Mouse (Mus musculus) fibroblast of lung, adult 2 months (primary cell): ENCODE data around the gene Inava.

Source experiments
- DNase-seq: peaks from one replicate; pipeline ENCODE4 v3.0.0-alpha.2; 2011; ENCODE audit warnings: low read depth

The Inava gene

DNA sequence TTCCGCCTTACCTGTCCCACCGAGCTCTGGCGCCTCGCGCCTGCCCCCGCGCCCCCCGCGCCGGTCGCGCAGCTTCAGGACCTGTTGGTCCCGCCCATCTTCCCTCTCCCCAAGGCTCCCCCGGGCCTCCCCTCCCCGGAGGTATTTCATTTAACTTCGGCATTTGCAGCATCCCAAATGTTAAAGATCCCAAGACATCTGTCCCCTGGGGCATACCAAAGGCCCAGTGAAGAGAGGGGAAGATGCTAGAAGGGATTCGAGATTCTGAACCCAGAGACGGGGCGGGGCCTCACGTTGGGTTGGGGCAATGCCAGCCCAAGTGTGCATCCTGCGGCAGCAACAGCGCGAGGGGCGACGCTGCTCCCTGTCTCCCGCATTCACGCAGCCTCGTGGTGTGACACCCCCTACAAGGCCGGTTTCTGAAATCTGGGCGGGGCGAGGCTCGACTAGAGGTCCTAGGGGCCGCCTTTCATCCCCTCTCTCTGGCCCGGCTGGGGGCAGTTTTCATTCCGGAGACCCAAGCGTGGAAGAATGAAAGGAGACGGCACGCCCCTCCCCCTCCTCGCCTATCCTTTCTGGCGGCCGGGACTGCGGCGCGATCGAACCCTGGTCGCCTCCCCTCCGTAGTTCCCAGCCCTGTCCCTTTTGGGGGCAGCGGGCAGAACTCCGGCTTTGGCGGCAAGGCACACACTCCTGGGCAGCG is at the start of gene Inava:
Gene Inava, minus strand, starts transcription at position 373 of the 703 bp plus-strand sequence.
- peak; percentile 12 for DNase-seq

GRCm38 (mm10) chr1:136277366-136277765 is 43.3 kb upstream of the Inava start:
- DNase-seq: no peak

DNA sequence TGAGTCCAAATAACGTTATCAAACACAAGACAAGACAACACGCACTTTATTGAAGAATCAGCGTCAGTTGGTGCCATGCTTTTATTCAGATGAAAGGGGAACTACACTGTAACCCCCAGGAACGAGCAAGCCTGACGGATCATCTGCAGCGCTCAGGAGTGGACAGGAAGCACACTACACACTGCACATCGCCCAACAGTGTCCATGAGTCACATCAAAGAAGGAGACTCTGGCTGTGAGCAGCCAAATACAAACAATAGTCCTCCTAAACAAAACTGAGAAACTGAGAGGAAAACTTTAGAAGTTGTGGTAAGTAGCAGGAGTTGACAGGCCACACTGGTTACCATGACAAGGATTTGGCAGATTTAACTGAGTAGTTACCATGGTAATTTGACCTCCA is 34.2 kb upstream of the Inava start:
- no peak for DNase-seq

DNA sequence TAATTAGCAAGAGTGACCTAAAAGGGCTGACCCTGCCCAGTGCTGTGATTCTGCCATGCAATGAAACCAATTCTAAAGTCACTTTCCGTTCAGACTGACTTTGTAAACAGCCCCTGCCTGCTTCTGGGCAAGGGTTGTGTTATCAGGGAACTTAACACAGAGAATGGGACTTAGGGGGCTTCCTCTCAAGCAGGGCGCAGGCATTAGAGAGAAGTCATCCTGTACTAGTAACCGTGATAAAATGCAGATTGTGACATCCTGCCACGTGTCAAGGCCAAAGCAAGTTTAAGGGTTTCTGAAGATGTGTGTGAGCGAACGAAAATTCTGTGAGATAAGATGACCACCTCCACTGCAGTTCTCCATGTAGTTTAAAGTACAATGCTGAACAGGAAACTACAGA is 32.1 kb upstream of the Inava start:
- DNase-seq: no peak

GRCm38 (mm10) chr1:136263355-136263754 is 29.3 kb upstream of the Inava start:
- DNase-seq: no peak

DNA sequence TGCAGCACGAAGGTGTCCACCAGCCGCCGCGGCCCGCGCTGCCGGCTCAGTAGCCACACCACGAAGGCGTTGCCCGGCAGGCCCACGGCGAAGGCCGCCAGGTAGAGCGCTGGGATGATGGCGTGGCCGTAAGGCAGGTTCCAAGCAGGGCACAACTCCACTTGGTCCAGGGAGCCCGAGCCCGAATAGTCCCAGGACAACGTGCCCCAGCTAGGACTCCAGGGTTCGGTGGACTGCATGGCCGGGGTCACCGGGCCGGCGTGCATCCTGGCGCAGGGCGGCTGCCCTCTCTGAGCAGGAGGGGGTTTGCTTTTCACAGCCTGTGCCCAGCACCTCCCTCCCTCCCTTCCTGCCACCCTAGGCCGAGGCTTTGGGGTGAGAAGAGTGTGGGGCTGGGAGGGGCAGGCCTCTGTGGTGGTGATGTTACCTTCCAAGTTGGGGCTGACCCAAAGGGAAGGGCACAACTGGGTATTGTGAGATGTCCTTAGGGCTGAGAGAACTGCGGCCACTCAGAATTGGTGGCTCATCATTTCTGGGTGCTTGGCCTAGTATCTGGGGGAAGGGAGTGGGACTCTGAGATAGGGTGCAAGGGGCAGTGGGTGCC is 26.7 kb upstream of the Inava start, which contains the start of gene Gpr25:
Gene Gpr25, minus strand, starts transcription at position 239 of the 604 bp plus-strand sequence.
- no peak for DNase-seq

- peak; percentile 19 for DNase-seq
Observed at GRCm38 (mm10) chr1:136259893-136260634, 26.0 kb upstream of the Inava start.

- no peak for DNase-seq
Observed at GRCm38 (mm10) chr1:136259543-136259892, 25.5 kb upstream of the Inava start.

DNA sequence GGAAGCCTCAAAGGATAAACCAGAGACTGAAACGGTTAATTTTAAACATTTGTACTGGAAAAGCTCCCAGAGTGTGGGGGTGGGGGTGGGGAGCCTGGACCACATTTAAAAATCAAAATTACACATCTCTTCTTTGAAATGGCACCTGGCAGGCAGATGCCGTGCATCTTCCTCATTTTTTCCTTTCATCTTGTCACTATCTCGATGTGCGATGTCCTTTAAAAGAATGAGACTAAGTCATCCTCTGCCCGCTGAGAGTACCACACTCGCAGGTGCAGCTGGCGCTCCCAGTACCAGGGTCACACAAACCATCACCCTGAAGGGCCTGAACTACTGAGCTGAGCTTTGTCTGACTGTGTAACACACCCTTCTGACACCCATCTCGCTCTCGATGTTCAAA is 24.4 kb upstream of the Inava start:
- DNase-seq: no peak

DNA sequence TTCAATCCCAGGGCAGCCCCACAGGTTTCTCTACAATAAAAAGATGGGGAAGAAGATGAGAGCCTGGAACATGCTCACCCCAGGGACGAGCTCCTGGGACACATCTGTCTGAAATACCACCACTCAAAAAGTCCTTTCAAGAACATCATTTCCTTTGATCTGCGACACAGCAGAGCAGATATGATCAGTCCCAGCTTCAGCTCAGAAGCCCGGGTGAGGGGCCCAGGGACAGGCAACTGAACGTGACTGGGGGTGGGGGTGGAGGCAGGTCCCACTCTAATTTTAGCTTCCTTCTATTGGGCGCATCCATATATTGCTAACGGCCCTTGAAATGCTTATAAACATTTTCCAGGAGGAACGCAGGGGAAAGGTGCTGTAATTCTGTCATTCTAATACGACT is 21.6 kb upstream of the Inava start:
- DNase-seq: no peak

DNA sequence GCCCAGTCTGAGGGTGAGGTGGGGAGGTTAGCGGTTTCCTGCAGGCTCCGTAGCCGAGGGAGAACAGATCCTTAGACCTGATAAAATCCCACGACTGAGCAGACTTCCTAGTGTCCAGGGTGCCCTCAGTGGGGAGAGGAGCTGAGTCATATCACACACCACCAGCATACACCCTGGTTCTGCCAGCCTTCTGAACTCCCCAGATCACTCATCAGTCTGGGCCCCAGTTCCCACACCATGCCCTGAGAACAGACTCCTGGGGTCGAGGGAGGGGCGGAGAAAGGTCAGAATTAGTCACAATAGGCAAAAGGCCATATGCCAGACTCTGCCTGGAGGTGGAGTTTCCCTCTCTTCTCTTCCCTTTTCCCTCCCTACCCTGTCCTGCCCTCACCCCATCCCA is 21.1 kb upstream of the Inava start:
- peak; percentile 69 for DNase-seq

- no peak for DNase-seq
Observed at GRCm38 (mm10) chr1:136254503-136255065, 20.5 kb upstream of the Inava start.

GRCm38 (mm10) chr1:136253472-136253871 is 19.4 kb upstream of the Inava start:
- DNase-seq: no peak

- DNase-seq: no peak
Observed at GRCm38 (mm10) chr1:136249662-136250061, 15.6 kb upstream of the Inava start.

- no peak for DNase-seq
Observed at GRCm38 (mm10) chr1:136247393-136247792, 13.3 kb upstream of the Inava start.

- no peak for DNase-seq
Observed at GRCm38 (mm10) chr1:136244469-136244868, 10.4 kb upstream of the Inava start.

DNA sequence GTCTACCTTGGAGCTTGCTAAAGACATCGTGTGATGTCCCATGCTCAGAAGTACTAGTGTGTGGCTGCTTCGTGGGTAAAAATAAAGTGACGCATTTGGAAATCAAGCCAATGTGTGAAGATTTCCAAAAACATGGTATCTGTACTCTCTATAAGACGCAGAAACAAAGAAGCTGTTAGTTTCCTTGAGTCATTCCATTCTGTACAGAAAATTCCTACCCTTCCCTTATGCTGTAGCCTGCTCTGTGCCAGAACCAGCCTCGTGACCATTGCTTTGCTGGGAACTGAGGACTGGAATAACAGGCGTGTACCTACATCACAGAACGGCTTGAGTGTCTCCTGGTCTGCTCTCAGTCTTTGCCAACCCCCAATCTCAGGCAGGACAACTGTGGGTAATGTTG is 7.7 kb upstream of the Inava start:
- no peak for DNase-seq

- DNase-seq: no peak
Observed at GRCm38 (mm10) chr1:136238495-136238894, 4.4 kb upstream of the Inava start.

GRCm38 (mm10) chr1:136234595-136235092 is 580 bp upstream of the Inava start:
- peak; percentile 18 for DNase-seq

GRCm38 (mm10) chr1:136232986-136233790 is 876 bp downstream of the Inava start:
- no peak for DNase-seq

DNA sequence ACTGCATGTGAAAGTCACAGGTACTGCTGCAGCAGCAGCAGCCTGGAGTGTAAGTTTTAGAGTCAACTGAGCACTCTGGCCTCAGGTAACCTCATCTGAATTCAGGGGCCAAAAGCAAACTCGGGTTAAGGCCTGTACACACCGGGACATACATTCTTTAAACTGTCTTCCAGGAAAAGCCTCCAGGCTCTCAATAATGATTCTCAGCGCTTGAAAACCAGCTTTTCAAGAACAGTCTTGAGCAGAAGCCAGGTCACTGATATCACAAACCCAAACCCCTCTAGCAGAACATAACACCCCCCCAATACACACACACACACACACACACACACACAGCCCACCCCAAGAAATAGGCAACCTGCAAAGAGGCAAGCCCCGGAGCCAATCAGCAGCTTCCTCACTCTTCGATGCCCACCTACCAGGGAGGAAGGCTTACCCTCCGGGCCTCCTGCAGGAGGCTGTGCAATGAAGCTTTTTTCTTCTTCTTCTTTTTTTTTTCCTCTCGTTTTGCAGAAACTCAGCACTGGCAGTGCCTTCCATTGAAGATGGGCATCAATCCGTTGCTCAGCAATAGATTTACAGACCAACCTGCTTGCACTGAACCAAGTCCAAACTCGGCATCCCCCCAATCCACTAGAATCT is 1.7 kb downstream of the Inava start:
- no peak for DNase-seq
